ENCODE assay signal across 8 mouse cellular contexts in the genomic region with DNA sequence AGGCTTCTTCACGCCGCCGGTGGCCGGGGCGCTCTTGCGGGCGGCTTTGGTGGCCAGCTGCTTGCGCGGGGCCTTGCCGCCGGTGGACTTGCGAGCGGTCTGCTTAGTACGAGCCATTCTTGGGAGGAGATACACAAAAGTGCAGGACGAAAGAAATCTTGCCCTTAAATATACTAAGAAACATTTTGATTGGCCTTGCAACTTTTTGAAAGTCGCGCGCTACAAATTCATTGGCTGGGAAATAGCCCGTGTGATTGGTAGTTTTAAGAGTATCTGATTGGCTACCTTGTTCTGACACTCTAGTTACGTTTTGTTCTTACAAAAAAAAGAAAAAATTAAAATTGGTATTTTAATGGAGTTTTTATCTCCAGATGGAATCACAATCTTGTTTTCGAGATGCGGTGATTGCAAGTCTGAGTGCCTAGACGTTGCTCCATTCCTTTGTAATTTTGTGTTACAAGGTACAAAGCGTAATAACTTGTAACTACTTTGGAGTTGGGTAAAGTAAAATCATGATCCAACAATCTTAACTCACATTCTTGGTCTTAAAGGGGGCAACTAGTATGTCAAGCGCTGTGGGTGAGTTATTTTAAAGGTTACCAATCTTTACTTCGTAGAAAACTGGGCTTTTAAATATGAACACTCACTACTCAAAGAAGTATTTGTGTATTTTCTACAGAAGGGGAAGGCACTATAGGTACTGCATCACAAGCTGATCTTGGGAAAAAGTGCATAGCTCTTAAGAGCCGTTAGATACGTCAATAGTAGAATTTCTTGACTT. TPM values are rescaled to one million over a fixed set of nuclear protein-coding genes. Genes with fewer than 3 reads are reported as not detected.
DNase-seq lines count a peak whose midpoint lies in the region; ATAC-seq and TF ChIP-seq lines count a peak whose summit lies in the region.

TSS of gene Hist1h3c (minus strand) at position 222 of the 781 bp plus-strand sequence.

- peak; percentile 73 for ATAC-seq in forebrain, postnatal 0 days
- peak; percentile 59 for ATAC-seq in lung, postnatal 0 days

- TF ChIP-seq CTCF in cerebellum, adult 2 months (IDR thresholded peaks at IDR 0.05; ENCODE audit: borderline replicate concordance, insufficient read depth, low read depth, low read length), result no peak
- TF ChIP-seq CTCF in forebrain, postnatal 0 days (IDR thresholded peaks at IDR 0.05; ENCODE audit: low read depth), result no peak
- peak; percentile 33 for TF ChIP-seq CTCF in layer of hippocampus, adult 2 months (conservative IDR thresholded peaks at IDR 0.05)
- TF ChIP-seq CTCF in lung, postnatal 0 days (IDR thresholded peaks at IDR 0.05), result no peak

- no peaks in the 10 kb centered on the region for H3K4me1 ChIP-seq in cerebellum, adult 2 months (ENCODE audit: control insufficient read depth, insufficient read depth, low read length)
- H3K4me1 ChIP-seq in forebrain, postnatal 0 days (ENCODE audit: insufficient read depth), result peaks cover under 1% of the 10 kb centered on the region; the same call in 1 of the 2 replicates
- H3K4me1 ChIP-seq in lung, postnatal 0 days (ENCODE audit: insufficient read depth, low read depth, low read length), result no peaks in the 10 kb centered on the region; the same call in 1 of the 2 replicates

- H3K9me3 ChIP-seq in forebrain, postnatal 0 days (ENCODE audit: low read length), result no peaks in the 10 kb centered on the region
- no peaks in the 10 kb centered on the region for H3K9me3 ChIP-seq in lung, postnatal 0 days (ENCODE audit: low read length)

- peak within 1 kb of the TSS; percentile 58 for H3K4me3 ChIP-seq in cerebellum, adult 2 months (replicated peaks; ENCODE audit: insufficient read depth, low read depth, low read length)
- H3K4me3 ChIP-seq in forebrain, postnatal 0 days (ENCODE audit: low read depth, low read length), result peak within 1 kb of the TSS; percentile 41
- peak within 1 kb of the TSS; percentile 59 for H3K4me3 ChIP-seq in layer of hippocampus, adult 2 months
- H3K4me3 ChIP-seq in lung, postnatal 0 days (ENCODE audit: low read depth, low read length), result peak within 1 kb of the TSS; percentile 20

- DNase-seq in MEL-GATA-1-ER (ENCODE audit: extremely low read depth, low read depth), result peak; percentile 98
- DNase-seq in cerebellum, adult 2 months, result peak; percentile 82
- peak; percentile 95 for DNase-seq in forebrain, postnatal 0 days
- DNase-seq in heart, postnatal 4 days, result peak; percentile 89
- DNase-seq in layer of hippocampus, adult 2 months (ENCODE audit: low spot score in 2 of 2), result peak; percentile 82 to 83
- peak; percentile 97 for DNase-seq in lung, postnatal 0 days (ENCODE audit: low spot score)
- DNase-seq in retina, adult 2 months (ENCODE audit: low read depth, low spot score), result peak; percentile 73
- DNase-seq in thymus, postnatal 36 days, result peak; percentile 82 to 83

- H3K27me3 ChIP-seq in cerebellum, adult 2 months (ENCODE audit: control insufficient read depth, insufficient read depth, low read length), result no peaks in the 10 kb centered on the region
- no peaks in the 10 kb centered on the region for H3K27me3 ChIP-seq in forebrain, postnatal 0 days (ENCODE audit: insufficient read depth, low read length)
- no peaks in the 10 kb centered on the region for H3K27me3 ChIP-seq in lung, postnatal 0 days (replicated peaks; ENCODE audit: insufficient read depth, low read length)

- H3K36me3 ChIP-seq in forebrain, postnatal 0 days (ENCODE audit: insufficient read depth), result no peaks in the 10 kb centered on the region
- H3K36me3 ChIP-seq in lung, postnatal 0 days (ENCODE audit: insufficient read depth, low read length), result no peaks in the 10 kb centered on the region

- peak within 1 kb of the TSS; percentile 86 for H3K27ac ChIP-seq in cerebellum, adult 2 months (ENCODE audit: insufficient read depth, low read length)
- peak within 1 kb of the TSS; percentile 94 for H3K27ac ChIP-seq in forebrain, postnatal 0 days (ENCODE audit: low read depth, low read length)
- H3K27ac ChIP-seq in layer of hippocampus, adult 2 months, result peak within 1 kb of the TSS; percentile 91
- peak within 1 kb of the TSS; percentile 91 for H3K27ac ChIP-seq in lung, postnatal 0 days (ENCODE audit: low read length)

- peak; percentile 32; the same call in 1 of the 2 replicates for TF ChIP-seq EP300 in lung, postnatal 0 days (IDR thresholded peaks at IDR 0.05)

- peak within 1 kb of the TSS; percentile 78 for H3K4me2 ChIP-seq in forebrain, postnatal 0 days (ENCODE audit: low read depth)
- H3K4me2 ChIP-seq in lung, postnatal 0 days (replicated peaks; ENCODE audit: low read depth, low read length), result peak within 1 kb of the TSS; percentile 55

- peak within 1 kb of the TSS; percentile 50 for H3K9ac ChIP-seq in forebrain, postnatal 0 days
- H3K9ac ChIP-seq in lung, postnatal 0 days (replicated peaks; ENCODE audit: low read depth), result no peak within 1 kb of the TSS

- no peak for TF ChIP-seq POLR2A in cerebellum, adult 2 months (IDR thresholded peaks at IDR 0.05; ENCODE audit: borderline replicate concordance, insufficient read depth, low read length)

- 1% methylated on average over 28 of the region's 28 CpGs for WGBS in cerebellum, adult 2 months
- WGBS in forebrain, postnatal 0 days, result 1% methylated on average over 22 of the region's 28 CpGs
- under 1% methylated on average over 22 of the region's 28 CpGs for WGBS in lung, postnatal 0 days

RNA-seq across cellular contexts. Expression of gene Hist1h3c, which starts in this region (rescaled TPM):
- 0.23 and 0.30 TPM in 2 replicates for polyA plus RNA-seq in cerebellum, adult 2 months (2012; rRNA removed)
- 294 and 301 TPM in 2 replicates for total RNA-seq in forebrain, postnatal 0 days (2014; rRNA removed)
- polyA plus RNA-seq in forebrain, postnatal 0 days (2015; fragmentation: Nextera tagmentation; extraction: Ambion mirVana), result 0.84 TPM in 1 of 2 replicates, not detected in the other
- 100 to 1,000 TPM; 252 to 264 TPM for total RNA-seq in heart, postnatal 4 days (2021)
- 1 to 10 TPM; 3.6 to 5.9 TPM for total RNA-seq in layer of hippocampus, adult 2 months (2021)
- 0.27 TPM in 1 of 2 replicates, not detected in the other for polyA plus RNA-seq in lung, postnatal 0 days (2015; fragmentation: Nextera tagmentation; extraction: Ambion mirVana)

Comparison
In these comparisons a context has a peak if more than half of its experiments do, and no peak if none do; other contexts are left out.
1. Peak in every context shown above with its lines: DNase-seq, ATAC-seq, H3K4me3 ChIP-seq and H3K27ac ChIP-seq.
2. RNA of gene Hist1h3c (total RNA-seq): 294 to 301 TPM in forebrain, postnatal 0 days and 252 to 264 TPM in heart, postnatal 4 days; 3.6 to 5.9 TPM in layer of hippocampus, adult 2 months; every median in the first group is over 10 times any median in the second.
3. Peak in DNase-seq, H3K4me3 ChIP-seq and H3K27ac ChIP-seq in cerebellum, adult 2 months; RNA of the gene not detected or under 1 TPM.
4. Peak in DNase-seq, ATAC-seq, H3K4me3 ChIP-seq, H3K27ac ChIP-seq and H3K4me2 ChIP-seq in lung, postnatal 0 days; RNA of the gene not detected or under 1 TPM.